Mouse (Mus musculus) kidney, postnatal 36 days (tissue): ENCODE measurements at regions not wholly inside any gene's neighbourhood (a gene's known extent, or its start where the extent isn't known, plus 50 kb on each side); places are given as distances from the start of the nearest gene placed in this dataset.

Source experiments
- DNase-seq, 2 experiments: peaks; one replicate each; pipeline ENCODE4 v3.0.0; 2021 to 2022; ENCODE audit warnings: mixed read lengths in 2 of 2

GRCm38 (mm10) chr1:168502266-168502665, 70.2 kb upstream of the Pbx1 start:
- DNase-seq, result peak; percentile 6 to 18

- no peak for DNase-seq
Measured at GRCm38 (mm10) chr1:168501375-168502169, 69.5 kb upstream of the Pbx1 start.

DNA sequence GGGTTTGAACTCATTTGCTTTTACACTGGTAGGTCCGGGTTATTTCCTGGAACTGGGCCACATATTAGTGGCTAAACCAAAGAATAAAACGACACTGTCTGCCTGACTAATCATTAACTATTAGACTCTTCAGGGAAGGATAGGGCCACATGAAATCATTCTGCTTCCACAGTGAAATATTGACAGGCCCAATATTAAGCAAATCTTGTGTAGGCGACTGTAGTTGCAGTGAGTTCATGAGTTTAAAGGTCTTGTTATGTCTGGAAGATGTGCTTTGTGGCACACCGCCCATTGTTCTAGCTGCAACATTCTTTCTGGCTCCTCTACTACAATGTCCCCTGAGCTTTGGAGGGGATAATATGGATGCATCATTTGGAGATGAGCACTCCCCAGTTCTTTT, 65.7 kb upstream of the Pbx1 start:
- DNase-seq, result peak; percentile 60 to 67

- peak in 1 of 2 experiments; percentile 4 for DNase-seq
Measured at GRCm38 (mm10) chr1:168495687-168496527, 63.8 kb upstream of the Pbx1 start.

DNA sequence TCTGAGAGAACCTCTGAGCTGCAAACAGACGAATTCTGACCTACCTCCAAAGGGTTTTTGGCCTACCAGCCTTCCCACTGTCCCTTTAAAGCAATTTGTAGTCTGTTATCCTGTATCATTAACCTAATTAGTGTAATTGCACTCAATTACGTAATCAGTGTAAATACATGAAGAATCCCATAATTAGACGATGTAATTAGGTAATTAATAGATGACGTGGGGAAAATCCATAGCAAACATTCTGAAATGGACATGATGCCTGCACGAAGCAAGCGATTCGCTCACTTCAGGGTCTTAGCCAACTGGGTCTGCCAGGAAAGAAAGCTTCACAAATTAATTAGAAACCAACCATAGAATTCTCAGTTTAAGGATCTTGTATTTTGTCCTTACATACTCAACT, 55.4 kb upstream of the Pbx1 start:
- DNase-seq, result no peak

DNA sequence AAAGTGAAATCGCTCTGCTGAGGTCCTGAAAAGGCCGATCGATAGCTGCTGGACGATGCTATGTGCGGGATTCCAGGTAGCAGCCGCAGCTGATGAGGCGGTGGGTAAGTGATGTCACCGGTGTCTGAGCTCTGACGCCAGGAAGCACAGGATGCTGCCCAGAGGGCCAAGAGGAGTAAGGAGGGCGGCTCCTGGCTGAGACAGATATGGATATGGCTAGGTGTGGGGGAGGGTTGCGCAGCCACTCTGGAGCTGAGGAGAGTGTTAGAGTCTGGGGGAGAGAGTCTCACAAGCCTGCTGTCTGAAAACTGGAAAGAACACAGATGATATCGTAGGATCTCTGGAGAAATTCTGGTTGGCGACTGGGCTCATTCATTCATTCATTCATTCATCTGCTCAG, 51.6 kb upstream of the Pbx1 start:
- no peak for DNase-seq
